Mouse (Mus musculus) C2C12 (cell line): Measurements from ENCODE around the gene Rad51b. TPM values are rescaled to one million over a fixed set of nuclear protein-coding genes. Genes with fewer than 3 reads are reported as not detected.

ENCODE experiments used
- H3K27me3 ChIP-seq: one replicate; pipeline ENCODE4 v1.6.1; 2011; ENCODE audit not compliant: control insufficient read depth, insufficient read depth, insufficient read length
- H3K36me3 ChIP-seq: one replicate; pipeline ENCODE4 v1.6.1; 2011; ENCODE audit not compliant: control insufficient read depth, insufficient read depth
- H3K4me3 ChIP-seq: one replicate; pipeline ENCODE4 v1.5.1; 2011; ENCODE audit warnings: mild to moderate bottlenecking, control low read depth; ENCODE audit not compliant: poor library complexity, insufficient read depth, severe bottlenecking
- H3K79me2 ChIP-seq: one replicate; pipeline ENCODE4 v1.6.1; 2011; ENCODE audit not compliant: control insufficient read depth, insufficient read depth
- H3K79me3 ChIP-seq: one replicate; pipeline ENCODE4 v1.6.1; 2011; ENCODE audit warnings: low read depth, control low read depth
- H3ac ChIP-seq: one replicate; pipeline ENCODE3; 2011; ENCODE audit warnings: low read depth; ENCODE audit not compliant: control insufficient read depth, insufficient read length
- CEBPB ChIP-seq: IDR thresholded peaks from one replicate; pipeline ENCODE4 v1.6.1; 2011; ENCODE audit warnings: low read depth, mild to moderate bottlenecking, control low read depth, moderate library complexity
- CTCF ChIP-seq: IDR thresholded peaks from one replicate; pipeline ENCODE4 v1.5.1; 2011; ENCODE audit not compliant: control insufficient read depth, insufficient read depth, insufficient read length
- FOSL1 ChIP-seq: IDR thresholded peaks from one replicate; pipeline ENCODE4 v1.8.0; 2011; ENCODE audit warnings: mild to moderate bottlenecking, low read length; ENCODE audit not compliant: poor library complexity, insufficient read depth, severe bottlenecking
- MAX ChIP-seq: IDR thresholded peaks from one replicate; pipeline ENCODE4 v1.6.1; 2011; ENCODE audit warnings: mild to moderate bottlenecking, control low read depth
- MYOD1 ChIP-seq: IDR thresholded peaks from one replicate; pipeline ENCODE4 v1.6.1; 2011; ENCODE audit warnings: low read depth; ENCODE audit not compliant: control insufficient read depth, insufficient read length
- MYOG ChIP-seq: IDR thresholded peaks from one replicate; pipeline ENCODE4 v1.6.1; 2011; ENCODE audit not compliant: control insufficient read depth, insufficient read length; ENCODE audit errors: extremely low read depth
- USF1 ChIP-seq: IDR thresholded peaks from one replicate; pipeline ENCODE4 v1.6.1; 2011; ENCODE audit warnings: low read depth, mild to moderate bottlenecking, control low read depth, moderate library complexity
- polyA plus RNA-seq: library from polyadenylated mRNA; unstranded; fragments of >200 nt; fragmentation: generic; extraction: Trizol; gene quantifications from one replicate; pipeline ENCODE4 v1.2.1, GENCODE M21; 2012; ENCODE audit warnings: missing spikeins

Gene Rad51b
- polyA plus RNA-seq, 1 experiment: 1.3 TPM

DNA sequence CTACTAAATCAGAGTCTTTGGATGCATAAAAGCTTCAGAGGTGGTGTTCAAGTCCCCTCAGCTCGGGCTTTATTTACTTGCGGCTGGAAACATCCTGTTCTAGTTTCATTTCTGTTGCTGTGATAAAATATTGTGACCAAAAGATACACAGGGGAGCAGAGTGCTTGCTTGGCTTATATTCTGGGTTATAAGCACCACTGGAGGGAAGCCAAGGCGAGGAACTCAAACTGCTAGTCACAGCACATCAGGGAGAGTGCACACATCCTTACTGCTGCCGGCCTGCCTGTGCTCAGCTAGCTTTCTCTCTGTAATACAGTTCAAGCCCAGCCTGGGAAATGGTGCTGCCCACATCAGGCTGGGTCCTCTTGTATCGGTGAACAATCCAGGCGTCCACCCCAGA is 43.4 kb downstream of the Rad51b start:
- H3K27me3 ChIP-seq: no peaks in the 10 kb centered on the region
- TF ChIP-seq CEBPB (no peak), USF1 (no peak), CTCF (no peak), MYOD1 (no peak), MYOG (no peak), MAX (no peak), FOSL1 (no peak)
- H3K79me3 ChIP-seq: no peaks in the 10 kb centered on the region
- H3K79me2 ChIP-seq: no peaks in the 10 kb centered on the region
- no peak overlapping the region for H3K4me3 ChIP-seq
- H3K36me3 ChIP-seq: no peaks in the 10 kb centered on the region
- no peak overlapping the region for H3ac ChIP-seq

DNA sequence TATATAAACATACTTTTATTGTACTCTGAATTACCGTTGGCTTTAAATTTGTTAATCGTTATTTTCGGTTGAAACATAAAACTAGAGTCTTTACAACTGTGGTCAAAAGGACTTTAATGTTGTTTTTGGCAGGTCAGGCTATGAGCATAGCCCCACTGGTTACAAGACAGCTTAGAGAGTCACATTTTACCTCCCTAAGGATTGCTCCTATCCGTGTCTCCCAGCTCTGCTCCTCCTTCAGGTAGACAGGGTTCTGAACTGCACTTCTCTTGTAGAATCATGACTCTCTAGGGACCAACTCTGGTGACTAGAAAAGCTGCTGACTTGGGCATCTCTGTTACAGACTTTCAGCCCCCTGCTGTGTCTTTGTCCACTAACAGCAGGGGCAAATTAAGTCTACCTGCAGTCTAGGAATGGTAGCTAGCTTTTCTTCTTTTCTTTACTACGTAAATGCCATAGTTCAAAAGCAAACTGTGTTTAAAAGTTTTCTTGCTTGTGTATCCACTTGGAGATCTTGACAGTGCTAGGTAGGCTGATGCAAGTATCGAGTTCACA is 44.3 kb downstream of the Rad51b start:
- Histone ChIP-seq H3K79me2 (no peaks in the 10 kb centered on the region), H3ac (no peak overlapping the region), H3K79me3 (no peaks in the 10 kb centered on the region), H3K4me3 (no peak overlapping the region), H3K27me3 (no peaks in the 10 kb centered on the region), H3K36me3 (no peaks in the 10 kb centered on the region)
- TF ChIP-seq USF1 (no peak), MYOD1 (no peak), FOSL1 (no peak), MYOG (no peak), CEBPB (no peak), CTCF (no peak), MAX (no peak)

DNA sequence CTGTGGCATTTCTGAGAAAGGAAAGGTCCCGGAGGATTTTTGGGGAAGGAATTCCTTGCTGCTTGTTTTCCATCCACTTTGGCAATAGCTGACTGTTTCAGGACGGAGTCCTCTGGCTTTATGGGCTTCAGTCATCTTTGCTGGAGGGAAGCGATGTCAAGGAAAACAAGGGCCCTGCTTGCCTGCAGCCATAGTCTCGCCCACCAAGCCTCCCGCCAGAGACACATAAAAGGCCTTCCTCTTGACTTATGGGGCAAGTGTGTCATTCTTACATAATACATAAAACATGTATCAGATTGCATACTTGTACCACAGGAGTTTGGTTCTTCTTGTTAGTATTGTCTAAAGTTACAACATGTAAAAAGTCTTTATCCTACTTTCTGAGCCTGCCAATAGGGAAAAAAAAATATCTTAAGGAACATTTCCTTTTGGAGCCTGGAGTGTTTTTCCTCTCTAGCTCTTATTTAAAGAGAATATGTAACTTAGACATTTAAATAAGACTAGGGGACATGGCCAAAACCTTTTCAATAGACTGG is 49.2 kb downstream of the Rad51b start:
- H3K4me3 ChIP-seq: no peak overlapping the region
- no peaks in the 10 kb centered on the region for H3K79me3 ChIP-seq
- no peaks in the 10 kb centered on the region for H3K27me3 ChIP-seq
- TF ChIP-seq MYOD1: no peak
- H3K79me2 ChIP-seq: no peaks in the 10 kb centered on the region
- H3ac ChIP-seq: no peak overlapping the region
- no peaks in the 10 kb centered on the region for H3K36me3 ChIP-seq

DNA sequence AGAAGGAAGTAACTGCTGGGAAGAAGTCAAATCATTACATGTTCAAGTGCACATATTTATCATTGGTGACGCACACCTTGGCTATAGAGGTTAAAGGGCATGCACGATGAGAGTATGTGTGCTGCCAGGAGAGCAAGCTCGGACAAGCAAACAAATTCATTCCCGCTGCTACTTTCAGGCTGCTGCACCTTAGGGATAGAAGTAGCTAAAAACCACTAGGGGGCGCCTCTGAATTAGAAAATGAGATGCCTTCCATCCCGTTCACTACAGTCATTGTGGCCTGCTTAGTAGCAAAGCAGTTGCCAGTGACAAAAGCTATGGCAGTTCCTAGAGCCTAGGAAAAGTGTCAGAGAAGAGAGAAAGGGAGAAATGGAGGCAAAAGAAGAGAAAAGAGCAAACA is 50.6 kb downstream of the Rad51b start:
- Histone ChIP-seq H3K4me3 (no peak overlapping the region), H3K27me3 (no peaks in the 10 kb centered on the region), H3ac (no peak overlapping the region), H3K79me2 (no peaks in the 10 kb centered on the region), H3K36me3 (no peaks in the 10 kb centered on the region), H3K79me3 (no peaks in the 10 kb centered on the region)
- TF ChIP-seq USF1 (no peak), CTCF (peak; percentile 11)

DNA sequence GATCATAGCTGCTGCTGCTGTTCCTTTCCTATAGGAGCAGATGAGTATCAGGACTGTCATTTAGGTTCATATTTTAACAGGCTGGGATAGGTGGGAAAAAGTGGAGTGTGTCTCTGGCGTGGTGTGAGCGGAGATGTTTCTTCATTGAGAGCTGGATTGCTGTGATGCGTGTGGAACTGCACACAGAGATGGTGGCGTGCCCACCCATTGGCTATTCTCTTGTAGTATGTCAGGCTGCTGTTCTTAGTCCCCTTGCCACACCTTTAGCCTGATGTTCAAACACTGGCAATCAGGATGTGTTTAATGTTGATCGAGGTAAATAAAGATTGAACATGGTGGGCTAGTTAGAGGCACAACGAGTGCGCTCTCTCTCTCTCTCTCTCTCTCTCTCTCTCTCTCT is 54.4 kb downstream of the Rad51b start:
- TF ChIP-seq CTCF (no peak), FOSL1 (no peak), CEBPB (no peak), USF1 (no peak), MYOD1 (no peak), MAX (no peak), MYOG (no peak)
- Histone ChIP-seq H3K36me3 (no peaks in the 10 kb centered on the region), H3K4me3 (no peak overlapping the region), H3ac (no peak overlapping the region), H3K79me3 (no peaks in the 10 kb centered on the region), H3K79me2 (no peaks in the 10 kb centered on the region), H3K27me3 (no peaks in the 10 kb centered on the region)

DNA sequence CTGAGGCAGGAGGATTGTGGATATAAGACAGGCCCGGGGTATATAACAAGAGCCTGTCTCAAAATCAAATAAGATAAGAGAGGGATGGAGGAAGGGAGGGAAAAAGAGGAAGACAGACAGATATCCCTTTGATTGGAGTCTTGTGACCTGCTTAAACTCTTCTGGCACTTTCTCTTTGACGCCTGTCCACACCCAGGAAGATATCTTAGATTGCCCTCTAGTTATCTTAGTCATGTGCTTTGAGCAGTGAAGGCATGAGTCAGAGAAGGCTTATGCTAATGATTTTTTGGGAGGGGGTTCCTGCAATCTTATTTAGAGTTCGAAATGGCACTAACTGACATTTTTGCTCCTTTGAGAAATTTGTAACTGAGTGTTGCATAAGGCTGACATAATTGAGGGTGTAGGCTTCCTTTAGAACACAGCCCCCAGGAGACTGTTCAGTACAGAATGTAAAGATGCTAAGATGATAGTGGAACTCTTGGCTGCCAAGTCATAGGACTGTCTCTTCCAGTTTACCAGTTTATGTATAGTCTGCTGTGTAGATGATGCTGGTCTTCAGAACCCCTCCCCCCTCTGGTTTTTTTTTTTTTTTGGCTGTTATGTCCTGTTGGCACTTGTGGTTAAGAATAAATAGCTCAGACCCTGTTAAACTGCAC is 55.1 kb downstream of the Rad51b start:
- no peaks in the 10 kb centered on the region for H3K36me3 ChIP-seq
- no peak for TF ChIP-seq FOSL1
- TF ChIP-seq CEBPB: peak; percentile 64
- TF ChIP-seq USF1: peak; percentile 33
- no peak overlapping the region for H3K4me3 ChIP-seq
- H3K79me3 ChIP-seq: no peaks in the 10 kb centered on the region
- H3ac ChIP-seq: no peak overlapping the region
- no peaks in the 10 kb centered on the region for H3K27me3 ChIP-seq
- no peaks in the 10 kb centered on the region for H3K79me2 ChIP-seq
